Mouse (Mus musculus) midbrain, embryonic 14.5 days (tissue): ENCODE results near the gene Orai2. TPM values are rescaled to one million over a fixed set of nuclear protein-coding genes. Genes with fewer than 3 reads are reported as not detected.
A peak's percentile ranks its signal among the peaks of the same experiment; 100 is the strongest.
"Not testable (repeated sequence)": the region's sequence is repeated elsewhere in the genome, so short reads cannot be mapped to it uniquely, and the experiment has no call there.

Source experiments
- ATAC-seq: fragments of 200-750 bp; cut with Nextera tagmentation; 2 replicates; pipeline ENCODE4 v1.8.0; 2017; ENCODE audit warnings: moderate number of reproducible peaks, moderate library complexity; ENCODE audit not compliant: low FRiP score, low TSS enrichment
- DNase-seq: peaks from one replicate; pipeline ENCODE4 v3.0.0-alpha.2; 2015
- H3K27ac ChIP-seq: fragments of 300-500 bp; sonication (generic); replicated peaks from 2 replicates; pipeline ENCODE4 v1.5.1; 2014; ENCODE audit warnings: mild to moderate bottlenecking, low read depth, low read length, moderate library complexity
- H3K27me3 ChIP-seq: fragments of 300-500 bp; sonication (generic); 2 replicates; pipeline ENCODE4 v1.6.1; 2014; ENCODE audit warnings: low read length, control low read depth, mixed read lengths; ENCODE audit not compliant: control insufficient read depth, insufficient read depth
- H3K36me3 ChIP-seq: fragments of 300-500 bp; sonication (generic); 2 replicates; pipeline ENCODE4 v1.6.1; 2014; ENCODE audit warnings: low read length, control low read depth; ENCODE audit not compliant: control insufficient read depth, insufficient read depth
- H3K4me1 ChIP-seq: fragments of 300-500 bp; sonication (generic); 2 replicates; pipeline ENCODE4 v1.6.1; 2014; ENCODE audit warnings: mild to moderate bottlenecking, antibody characterized with exemption, low read length, control low read depth; ENCODE audit not compliant: control insufficient read depth, insufficient read depth
- H3K4me2 ChIP-seq: fragments of 300-500 bp; sonication (generic); 2 replicates; pipeline ENCODE4 v1.6.1; 2014; ENCODE audit warnings: mild to moderate bottlenecking, low read length, moderate library complexity
- H3K4me3 ChIP-seq: fragments of 300-500 bp; sonication (generic); replicated peaks from 2 replicates; pipeline ENCODE4 v1.5.1; 2014; ENCODE audit warnings: low read depth, low read length
- H3K9ac ChIP-seq: fragments of 300-500 bp; sonication (generic); replicated peaks from 2 replicates; pipeline ENCODE4 v1.6.1; 2014; ENCODE audit warnings: mild to moderate bottlenecking, low read length, moderate library complexity
- H3K9me3 ChIP-seq: fragments of 300-500 bp; sonication (generic); 2 replicates; pipeline ENCODE4 v1.6.1; 2016; ENCODE audit warnings: low read length, control low read depth, mixed read lengths; ENCODE audit not compliant: control insufficient read depth
- WGBS: fragments of 180-500 bp; shearing (Covaris S2); extraction: QIAGEN DNeasy Blood & Tissue Kit; methylation state at CpG from one replicate; pipeline ENCODE4 v1.1.7; 2014; 5-methylcytosine and 5-hydroxymethylcytosine counted together
- polyA plus RNA-seq: library from polyadenylated mRNA; unstranded; fragments of >200 nt; fragmentation: Nextera tagmentation; extraction: Ambion mirVana; gene quantifications from 2 replicates; pipeline ENCODE4 v1.2.1, GENCODE M21; 2014

Orai2 gene
- polyA plus RNA-seq, 1 experiment from 2014 or later, result 38.2 TPM

DNA sequence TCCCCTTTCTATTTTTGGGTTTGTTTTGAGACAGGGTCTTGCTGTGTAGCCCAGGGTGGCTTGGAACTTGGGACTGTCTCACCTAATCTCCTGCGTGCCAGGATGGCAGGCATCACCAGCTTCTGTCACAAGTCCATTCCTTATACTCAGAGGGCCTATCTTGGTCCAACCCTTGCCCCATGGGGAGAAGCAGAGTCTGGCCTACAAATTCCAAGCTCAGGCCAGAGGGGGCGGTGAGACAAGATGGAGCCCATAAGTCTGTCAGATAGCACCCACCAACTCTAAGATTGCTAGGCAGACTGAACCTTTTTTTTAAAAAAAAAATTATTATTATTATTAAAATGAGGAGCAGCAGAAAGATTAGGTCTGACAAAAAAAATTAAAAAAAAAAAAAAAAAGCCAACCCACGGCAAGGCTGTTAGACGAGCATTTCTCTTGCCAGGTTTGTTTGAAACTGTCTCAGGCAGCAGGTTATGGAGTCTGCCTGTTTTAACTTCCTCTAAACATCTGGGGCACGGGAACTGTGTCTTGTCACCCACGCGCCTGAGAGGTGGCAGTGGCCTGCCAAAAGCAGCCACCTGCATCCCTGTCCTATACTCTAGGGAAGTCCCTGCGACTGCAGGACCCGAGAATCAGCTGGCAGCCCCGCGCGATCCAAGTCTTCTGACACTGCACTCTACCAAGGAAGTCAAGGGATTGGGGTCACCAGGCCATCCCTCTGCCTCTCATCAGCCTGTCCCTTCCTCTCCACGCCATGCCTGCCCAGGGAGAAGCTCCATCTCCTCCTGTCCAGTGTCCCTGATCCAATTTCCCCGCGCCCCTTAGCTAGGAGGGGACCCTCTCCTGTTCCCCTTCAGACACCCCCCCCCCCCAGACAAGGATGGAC, 644 bp downstream of the Orai2 start:
- ATAC-seq (peak; percentile 51), DNase-seq (peak; percentile 59)
- no peaks in the 10 kb centered on the region for H3K9me3 ChIP-seq
- 12% methylated on average over 15 of the region's 15 CpGs for WGBS
- peak overlapping the region; percentile 79 for H3K27ac ChIP-seq
- peaks cover 17% of the 10 kb centered on the region; the same call in 1 of the 2 replicates for H3K4me1 ChIP-seq
- peaks cover 12% of the 10 kb centered on the region; the same call in 1 of the 2 replicates for H3K36me3 ChIP-seq
- peak overlapping the region; percentile 68 for H3K9ac ChIP-seq
- H3K4me2 ChIP-seq, result peak overlapping the region; percentile 93
- H3K4me3 ChIP-seq, result peak overlapping the region; percentile 58
- no peaks in the 10 kb centered on the region for H3K27me3 ChIP-seq

- Histone ChIP-seq H3K9me3 (no peaks in the 10 kb centered on the region), H3K27ac (no peak overlapping the region), H3K9ac (no peak overlapping the region), H3K4me2 (no peak overlapping the region), H3K4me3 (no peak overlapping the region), H3K27me3 (no peaks in the 10 kb centered on the region), H3K36me3 (peaks cover 12% of the 10 kb centered on the region; the same call in 1 of the 2 replicates), H3K4me1 (peaks cover 17% of the 10 kb centered on the region; the same call in 1 of the 2 replicates)
- no peak for DNase-seq
- 93% methylated on average over 3 of the region's 3 CpGs for WGBS
- ATAC-seq, result no peak
These were observed 2.4 kb downstream of the Orai2 start for GRCm38 (mm10) chr5:136168071-136168470.

- no peaks in the 10 kb centered on the region for H3K27me3 ChIP-seq
- no peak overlapping the region for H3K27ac ChIP-seq
- H3K4me2 ChIP-seq, result no peak overlapping the region
- no peaks in the 10 kb centered on the region for H3K9me3 ChIP-seq
- H3K4me1 ChIP-seq, result peaks cover 17% of the 10 kb centered on the region; the same call in 1 of the 2 replicates
- no peak overlapping the region for H3K4me3 ChIP-seq
- no peak for ATAC-seq
- DNase-seq, result no peak
- peaks cover 13% of the 10 kb centered on the region; the same call in 1 of the 2 replicates for H3K36me3 ChIP-seq
- no peak overlapping the region for H3K9ac ChIP-seq
- WGBS, result 90% methylated on average over 4 of the region's 4 CpGs
These were observed 3.2 kb downstream of the Orai2 start for GRCm38 (mm10) chr5:136167296-136167695.

DNA sequence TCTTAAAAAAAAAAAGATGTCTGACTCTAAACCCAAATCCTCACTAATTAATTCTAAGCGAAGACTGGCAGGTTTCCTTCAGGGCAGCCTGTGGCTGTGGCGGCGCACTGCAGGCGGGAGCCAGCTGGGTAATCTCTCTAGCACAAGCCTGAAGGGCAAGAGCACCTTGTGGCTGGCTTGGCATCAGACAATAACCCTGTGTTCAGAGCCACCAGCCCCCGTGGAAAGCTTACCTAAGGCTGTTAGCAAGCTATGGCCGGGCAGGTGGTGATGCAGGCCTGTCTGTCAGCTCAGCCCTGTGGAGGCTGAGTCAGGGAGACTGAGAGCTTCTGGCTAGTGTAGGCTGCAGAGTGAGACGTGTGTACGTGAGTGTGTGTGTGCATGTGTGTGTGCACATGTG, 5.3 kb downstream of the Orai2 start:
- 66% methylated on average over 8 of the region's 8 CpGs for WGBS

GRCm38 (mm10) chr5:136163807-136164474, 6.6 kb downstream of the Orai2 start:
- Histone ChIP-seq H3K4me1 (no peaks in the 10 kb centered on the region), H3K4me2 (no peak overlapping the region), H3K36me3 (peaks cover 26% of the 10 kb centered on the region; the same call in 1 of the 2 replicates), H3K9me3 (no peaks in the 10 kb centered on the region), H3K4me3 (no peak overlapping the region), H3K27me3 (no peaks in the 10 kb centered on the region), H3K9ac (no peak overlapping the region), H3K27ac (no peak overlapping the region)
- DNase-seq (peak; percentile 41), ATAC-seq (no peak)
- WGBS, result 66% methylated on average over 11 of the region's 11 CpGs

More for the DNA sequence above, 5.3 kb downstream of the Orai2 start:
- Histone ChIP-seq H3K36me3 (peaks cover 24% of the 10 kb centered on the region; the same call in 1 of the 2 replicates), H3K4me3 (no peak overlapping the region), H3K27me3 (no peaks in the 10 kb centered on the region), H3K27ac (peak overlapping the region; percentile 70; the same call in 1 of the 2 replicates), H3K9me3 (no peaks in the 10 kb centered on the region), H3K4me1 (0 out of 2 replicates have a peak, but pooled peaks cover 8% of the 10 kb centered on the region), H3K4me2 (no peak overlapping the region), H3K9ac (no peak overlapping the region)
- no peak for ATAC-seq
- peak; percentile 31 for DNase-seq

DNA sequence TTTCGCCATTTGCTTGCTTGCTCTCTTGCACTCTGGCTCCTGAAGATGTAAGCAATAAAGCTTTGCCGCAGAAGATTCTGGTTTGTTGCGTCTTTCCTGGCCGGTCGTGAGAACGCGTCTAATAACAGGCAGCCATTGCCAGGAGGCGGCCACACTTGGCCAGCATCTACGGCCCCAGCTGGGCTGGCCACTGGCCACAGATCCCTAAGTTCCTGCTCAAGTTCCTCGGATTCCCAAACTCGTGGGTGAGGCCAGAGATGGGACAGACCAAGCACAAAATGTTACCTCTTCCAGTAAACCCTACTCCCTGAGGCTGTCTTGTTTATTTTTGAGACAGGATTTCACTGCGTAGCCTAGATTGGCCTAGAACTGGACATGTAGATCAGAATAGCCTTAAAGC, 10.4 kb downstream of the Orai2 start:
- 92% methylated on average over 11 of the region's 12 CpGs for WGBS
- peaks cover 15% of the 10 kb centered on the region; the same call in 1 of the 2 replicates for H3K36me3 ChIP-seq
- H3K9ac ChIP-seq, H3K9me3 ChIP-seq, H3K27ac ChIP-seq, ATAC-seq, H3K4me2 ChIP-seq, H3K4me3 ChIP-seq, H3K4me1 ChIP-seq, H3K27me3 ChIP-seq, DNase-seq: not testable (repeated sequence)

- Histone ChIP-seq H3K36me3 (0 out of 2 replicates have a peak, but pooled peaks cover 4% of the 10 kb centered on the region), H3K9me3 (no peaks in the 10 kb centered on the region), H3K27ac (no peak overlapping the region), H3K4me2 (no peak overlapping the region), H3K9ac (no peak overlapping the region), H3K4me1 (no peaks in the 10 kb centered on the region), H3K4me3 (no peak overlapping the region), H3K27me3 (no peaks in the 10 kb centered on the region)
- 87% methylated on average over 5 of the region's 5 CpGs for WGBS
- ATAC-seq (no peak), DNase-seq (no peak)
These were observed 15.1 kb downstream of the Orai2 start for GRCm38 (mm10) chr5:136155399-136155798.

GRCm38 (mm10) chr5:136152365-136152764, 18.1 kb downstream of the Orai2 start:
- DNase-seq (no peak), ATAC-seq (no peak)
- Histone ChIP-seq H3K4me2 (no peak overlapping the region), H3K9me3 (no peaks in the 10 kb centered on the region), H3K4me1 (no peaks in the 10 kb centered on the region), H3K36me3 (no peaks in the 10 kb centered on the region), H3K9ac (no peak overlapping the region), H3K27me3 (no peaks in the 10 kb centered on the region), H3K27ac (no peak overlapping the region), H3K4me3 (no peak overlapping the region)
- WGBS, result 85% methylated on average over 8 of the region's 8 CpGs
